Mouse (Mus musculus) limb, embryonic 13.5 days (tissue): ENCODE measurements around the gene Gm26965. TPM values are rescaled to one million over a fixed set of nuclear protein-coding genes. Genes with fewer than 3 reads are reported as not detected.
"Not testable (repeated sequence)": the region's sequence is repeated elsewhere in the genome, so short reads cannot be mapped to it uniquely, and the experiment has no call there.

ENCODE experiments used
- ATAC-seq: fragments of 200-750 bp; cut with Nextera tagmentation; 2 replicates; pipeline ENCODE4 v1.8.0; 2017; ENCODE audit warnings: low read depth, moderate number of reproducible peaks, moderate TSS enrichment; ENCODE audit not compliant: low FRiP score
- H3K27ac ChIP-seq: fragments of 300-500 bp; sonication (generic); 2 replicates; pipeline ENCODE4 v1.5.1; 2015; ENCODE audit warnings: inconsistent platforms, mild to moderate bottlenecking, moderate library complexity
- H3K27me3 ChIP-seq: fragments of 300-500 bp; sonication (generic); 2 replicates; pipeline ENCODE4 v1.6.1; 2015; ENCODE audit warnings: mild to moderate bottlenecking, inconsistent platforms
- H3K36me3 ChIP-seq: fragments of 300-500 bp; sonication (generic); 2 replicates; pipeline ENCODE4 v1.6.1; 2015; ENCODE audit warnings: inconsistent platforms, mild to moderate bottlenecking, moderate library complexity
- H3K4me1 ChIP-seq: fragments of 300-500 bp; sonication (generic); 2 replicates; pipeline ENCODE4 v1.6.1; 2015; ENCODE audit warnings: inconsistent platforms
- H3K4me2 ChIP-seq: fragments of 300-500 bp; sonication (generic); replicated peaks from 2 replicates; pipeline ENCODE4 v1.6.1; 2015; ENCODE audit warnings: inconsistent platforms, mild to moderate bottlenecking, moderate library complexity
- H3K4me3 ChIP-seq: fragments of 300-500 bp; sonication (generic); 2 replicates; pipeline ENCODE4 v1.5.1; 2015; ENCODE audit warnings: moderate library complexity, mild to moderate bottlenecking, inconsistent platforms
- H3K9ac ChIP-seq: fragments of 300-500 bp; sonication (generic); 2 replicates; pipeline ENCODE4 v1.6.1; 2015; ENCODE audit warnings: mild to moderate bottlenecking, inconsistent platforms
- H3K9me3 ChIP-seq: fragments of 300-500 bp; sonication (generic); 2 replicates; pipeline ENCODE4 v1.6.1; 2016; ENCODE audit warnings: inconsistent platforms
- whole genome bisulfite sequencing: fragments of 180-500 bp; shearing (Covaris S2); methylation state at CpG from one replicate; pipeline ENCODE4 v1.1.7; 2015; 5-methylcytosine and 5-hydroxymethylcytosine counted together
- polyA plus RNA-seq: library from polyadenylated mRNA; unstranded; fragments of >200 nt; fragmentation: Nextera tagmentation; extraction: Ambion mirVana; gene quantifications from 2 replicates; pipeline ENCODE4 v1.2.1, GENCODE M21; 2015

Gene Gm26965
- polyA plus RNA-seq, 1 experiment from 2014 or later, result not detected

DNA sequence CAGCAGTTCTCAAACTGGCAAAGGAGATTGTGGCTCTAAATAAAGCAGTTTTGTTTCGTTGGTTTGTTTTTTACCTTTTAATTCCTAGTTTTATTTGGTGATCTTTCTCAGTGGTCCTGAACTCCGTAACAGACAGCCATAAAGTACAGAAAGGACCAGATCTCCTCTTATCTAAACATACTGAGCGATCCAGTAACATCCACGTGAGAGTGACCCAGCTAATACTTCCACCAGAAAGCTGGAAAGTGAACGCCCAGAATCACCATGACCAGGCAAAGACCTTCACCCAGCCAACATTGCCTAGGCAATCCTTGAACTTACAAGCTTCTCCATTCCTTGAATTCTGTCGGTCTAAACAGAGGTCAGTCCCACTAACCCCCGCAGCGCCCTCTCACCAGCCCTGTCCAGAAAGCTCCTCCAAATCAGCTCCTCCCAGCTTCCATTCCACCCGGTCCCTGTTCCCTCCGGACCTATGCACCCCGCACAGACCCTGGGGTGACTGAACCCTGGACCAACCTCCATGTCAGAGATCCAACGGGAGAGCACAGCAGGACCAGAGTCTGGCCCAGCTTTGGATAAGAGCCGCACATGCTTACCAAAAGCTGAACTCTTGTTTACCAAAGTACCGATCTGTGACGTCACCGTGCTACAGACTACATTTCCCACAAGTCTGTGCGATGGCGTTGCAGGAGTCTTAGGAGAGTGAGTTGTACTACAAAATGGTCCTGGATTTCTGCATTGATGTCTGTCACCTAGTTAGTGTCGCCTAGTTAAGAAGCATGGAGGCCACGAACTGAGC is 42.1 kb downstream of the Gm26965 start, which contains the start of gene Zfp874b:
TSS of gene Zfp874b (minus strand) at position 634 of the 799 bp plus-strand sequence.
- 4% methylated on average over 20 of the region's 20 CpGs for WGBS
- peak within 1 kb of the TSS; percentile 28; the same call in 1 of the 2 replicates for H3K27ac ChIP-seq

DNA sequence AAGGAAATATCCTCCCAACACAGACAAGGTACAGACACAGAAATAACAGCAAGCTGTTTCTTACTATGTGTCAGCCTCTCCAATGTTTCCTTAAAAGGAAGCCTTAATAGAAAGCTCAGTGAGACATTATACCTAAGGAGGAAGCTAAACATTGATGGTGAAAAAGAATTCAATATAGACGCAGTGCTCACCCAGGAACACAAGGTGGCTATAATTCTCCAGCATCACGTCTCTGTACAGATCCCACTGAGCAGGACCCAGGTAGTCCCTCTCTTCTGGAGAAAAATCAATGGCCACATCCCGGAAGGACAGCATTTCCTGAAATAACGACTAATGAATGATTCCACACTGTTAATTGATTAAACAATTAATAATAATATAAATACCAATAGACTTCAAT is 44.4 kb downstream of the Gm26965 start:
- Histone ChIP-seq H3K36me3 (peaks cover 17% of the 10 kb centered on the region), H3K4me1 (peaks cover 6% of the 10 kb centered on the region), H3K4me3 (no peak overlapping the region), H3K9ac (no peak overlapping the region), H3K9me3 (no peaks in the 10 kb centered on the region), H3K4me2 (no peak overlapping the region), H3K27me3 (no peaks in the 10 kb centered on the region), H3K27ac (no peak overlapping the region)
- no peak for ATAC-seq
- 68% methylated on average over 4 of the region's 4 CpGs for WGBS

More for the DNA sequence above, 42.1 kb downstream of the Gm26965 start, which contains the start of gene Zfp874b:
- peak; percentile 95 for ATAC-seq
- H3K4me1 ChIP-seq, result peaks cover 6% of the 10 kb centered on the region
- peak within 1 kb of the TSS; percentile 64 for H3K4me2 ChIP-seq
- H3K9me3 ChIP-seq, result peaks cover 6% of the 10 kb centered on the region; the same call in 1 of the 2 replicates
- peak within 1 kb of the TSS; percentile 65 for H3K4me3 ChIP-seq
- H3K36me3 ChIP-seq, result peaks cover 24% of the 10 kb centered on the region
- H3K27me3 ChIP-seq, result no peaks in the 10 kb centered on the region
- peak within 1 kb of the TSS; percentile 72 for H3K9ac ChIP-seq

DNA sequence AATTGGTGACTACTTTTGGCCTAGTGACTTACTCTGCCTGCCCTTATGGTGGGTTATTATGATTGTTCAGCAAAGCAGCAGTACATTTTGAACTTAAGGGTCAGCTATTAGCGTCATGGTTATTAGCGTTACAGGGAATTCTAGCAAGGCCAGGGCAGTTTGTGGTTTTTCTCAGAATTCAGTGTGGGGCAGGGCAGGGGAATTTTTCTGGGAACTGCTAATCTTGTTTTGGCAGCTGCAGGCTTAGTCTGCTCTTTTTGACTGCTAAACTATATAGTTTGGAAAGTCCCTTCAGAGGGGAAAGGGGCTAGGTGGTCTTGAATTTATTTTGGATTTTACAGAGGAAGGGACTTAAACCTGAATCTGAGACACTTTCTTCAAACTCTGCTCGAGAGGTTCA is 56.7 kb downstream of the Gm26965 start:
- Histone ChIP-seq H3K4me3 (no peak overlapping the region), H3K4me1 (no peaks in the 10 kb centered on the region), H3K27me3 (no peaks in the 10 kb centered on the region), H3K9me3 (0 out of 2 replicates have a peak, but pooled peaks cover 7% of the 10 kb centered on the region), H3K4me2 (no peak overlapping the region), H3K9ac (no peak overlapping the region), H3K27ac (no peak overlapping the region), H3K36me3 (peaks cover 32% of the 10 kb centered on the region)
- 88% methylated on average over 3 of the region's 3 CpGs for WGBS
- ATAC-seq, result no peak

DNA sequence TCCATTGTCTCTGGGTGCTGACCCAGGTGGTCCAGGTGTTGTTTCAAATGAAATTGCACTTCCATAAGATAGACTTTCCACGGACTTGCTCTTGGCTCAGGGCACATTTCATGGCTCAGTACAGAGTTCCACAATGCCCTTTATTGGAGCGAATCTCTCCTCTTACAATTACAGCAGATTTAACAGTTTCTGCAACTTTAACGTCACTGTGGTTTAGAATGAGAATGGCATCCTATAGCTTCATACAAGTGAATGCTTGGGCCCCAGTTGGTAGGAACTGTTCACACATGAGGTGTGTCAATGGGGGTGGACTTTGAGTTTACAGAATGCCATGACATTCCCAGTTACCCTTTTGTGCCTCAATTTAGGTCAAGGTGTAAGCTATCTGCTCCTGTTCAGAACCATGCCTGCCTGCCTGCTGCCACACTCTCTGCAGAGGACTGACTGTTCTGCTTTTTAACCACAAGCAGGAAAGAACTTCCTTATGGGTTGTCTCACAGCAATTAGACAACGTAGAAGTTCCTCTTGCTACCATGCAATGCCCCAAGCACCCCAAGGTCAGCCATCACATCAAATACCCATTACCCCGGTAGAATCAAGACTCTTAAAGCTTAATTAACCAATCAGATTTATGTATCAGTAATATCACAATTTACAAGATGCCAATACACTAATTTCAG is 62.3 kb downstream of the Gm26965 start:
- H3K4me2 ChIP-seq, H3K9ac ChIP-seq, H3K27ac ChIP-seq, H3K9me3 ChIP-seq, H3K36me3 ChIP-seq, H3K27me3 ChIP-seq, ATAC-seq, H3K4me3 ChIP-seq, H3K4me1 ChIP-seq: not testable (repeated sequence)
- WGBS, result 83% methylated on average over 3 of the region's 5 CpGs

DNA sequence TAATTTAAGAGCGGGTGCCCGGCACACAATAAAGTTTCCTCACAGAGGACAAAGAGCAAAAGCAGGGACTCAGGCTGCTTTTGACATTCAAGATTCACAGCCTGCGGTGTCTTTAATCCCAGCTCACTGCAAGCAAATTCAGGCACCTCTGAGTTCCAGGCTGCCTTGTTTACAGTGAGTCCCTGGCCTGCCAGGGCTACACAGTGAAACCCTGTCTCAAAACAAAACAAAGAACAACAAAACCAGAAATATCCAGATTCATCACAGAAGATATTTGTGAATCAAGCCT is 74.0 kb downstream of the Gm26965 start:
- peak overlapping the region; percentile 22; the same call in 1 of the 2 replicates for H3K27ac ChIP-seq
- 2% methylated on average over 3 of the region's 3 CpGs for WGBS
- no peaks in the 10 kb centered on the region for H3K9me3 ChIP-seq
- H3K4me1 ChIP-seq, result peaks cover 8% of the 10 kb centered on the region; the same call in 1 of the 2 replicates
- no peak for ATAC-seq
- no peaks in the 10 kb centered on the region for H3K27me3 ChIP-seq
- H3K36me3 ChIP-seq, result peaks cover 11% of the 10 kb centered on the region
- peak overlapping the region; percentile 62 for H3K4me3 ChIP-seq
- peak overlapping the region; percentile 60 for H3K9ac ChIP-seq
- peak overlapping the region; percentile 68 for H3K4me2 ChIP-seq

DNA sequence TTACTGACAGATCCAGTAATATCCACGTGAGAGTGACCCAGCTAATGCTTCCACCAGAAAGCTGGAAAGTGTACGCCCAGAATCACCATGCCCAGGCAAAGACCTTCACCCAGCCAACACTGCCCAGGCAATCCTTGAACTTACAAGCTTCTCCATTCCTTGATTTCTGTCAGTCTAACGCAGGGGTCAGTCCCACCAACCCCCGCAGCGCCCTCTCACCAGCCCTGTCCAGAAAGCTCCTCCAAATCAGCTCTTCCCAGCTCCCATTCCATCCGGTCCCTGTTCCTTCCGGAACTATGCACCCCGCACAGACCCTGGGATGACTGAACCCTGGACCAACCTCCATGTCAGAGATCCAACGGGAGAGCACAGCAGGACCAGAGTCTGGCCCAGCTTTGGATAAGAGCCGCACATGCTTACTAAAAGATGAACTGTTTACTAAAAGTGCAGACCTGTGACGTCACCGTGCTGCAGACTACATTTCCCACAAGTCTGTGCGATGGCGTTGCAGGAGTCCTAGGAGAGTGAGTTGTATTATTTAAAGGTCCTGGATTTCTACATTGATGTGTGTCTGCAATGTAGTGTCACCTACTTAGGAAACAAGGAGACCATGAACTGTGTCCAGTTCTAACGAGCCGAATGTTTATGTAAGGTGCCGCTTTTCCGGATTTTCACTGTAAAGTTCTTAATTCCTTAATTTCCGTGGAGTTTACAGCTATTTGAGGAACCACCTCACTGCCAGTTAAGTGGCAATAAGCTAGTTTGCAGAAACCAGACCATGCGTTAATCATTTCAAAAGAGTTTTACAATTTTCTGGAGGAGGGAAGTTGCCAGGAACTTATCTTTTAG is 74.6 kb downstream of the Gm26965 start, which contains the start of gene Zfp874a:
TSS of gene Zfp874a (minus strand) at position 453 of the 849 bp plus-strand sequence.
- peaks cover 8% of the 10 kb centered on the region; the same call in 1 of the 2 replicates for H3K4me1 ChIP-seq
- ATAC-seq, result peak; percentile 98
- peaks cover 17% of the 10 kb centered on the region for H3K36me3 ChIP-seq
- 1% methylated on average over 20 of the region's 20 CpGs for WGBS
- peak within 1 kb of the TSS; percentile 71 for H3K9ac ChIP-seq
- peak within 1 kb of the TSS; percentile 62 for H3K4me3 ChIP-seq
- peak within 1 kb of the TSS; percentile 68 for H3K4me2 ChIP-seq
- no peaks in the 10 kb centered on the region for H3K27me3 ChIP-seq
- peak within 1 kb of the TSS; percentile 22; the same call in 1 of the 2 replicates for H3K27ac ChIP-seq
- H3K9me3 ChIP-seq, result no peaks in the 10 kb centered on the region

Other genes with a start within 250 kb of the Gm26965 start
- gene Zfp458, start 247.7 kb downstream of the Gm26965 start, polyA plus RNA-seq, result 2.0 and 2.3 TPM in 2 replicates
- gene Zfp457, start 219.7 kb downstream of the Gm26965 start, polyA plus RNA-seq, result 0.51 and 0.66 TPM in 2 replicates
- gene Zfp595, start 193.6 kb downstream of the Gm26965 start, polyA plus RNA-seq, result 2.4 and 2.5 TPM in 2 replicates
- not detected in 2 replicates for gene Gm28044, start 165.6 kb downstream of the Gm26965 start, polyA plus RNA-seq
- gene Zfp953, start 165.5 kb downstream of the Gm26965 start, polyA plus RNA-seq, result 0.69 and 1.2 TPM in 2 replicates
- gene Gm28041, start 150.4 kb downstream of the Gm26965 start, polyA plus RNA-seq, result 0.32 and 0.36 TPM in 2 replicates
- gene Zfp456, start 150.3 kb downstream of the Gm26965 start, polyA plus RNA-seq, result 1.6 and 1.7 TPM in 2 replicates
- gene Zfp429, start 126.3 kb downstream of the Gm26965 start, polyA plus RNA-seq, result 5.6 and 7.9 TPM in 2 replicates
- gene Zfp459, start 104.7 kb downstream of the Gm26965 start, polyA plus RNA-seq, result 1.7 TPM in 2 replicates
- gene Zfp874a, start 74.5 kb downstream of the Gm26965 start, polyA plus RNA-seq, result 11.5 and 11.6 TPM in 2 replicates
- 3.2 and 3.8 TPM in 2 replicates for gene Zfp874b, start 41.9 kb downstream of the Gm26965 start, polyA plus RNA-seq
- 21.4 and 22.1 TPM in 2 replicates for gene Zfp58, start 25.6 kb downstream of the Gm26965 start, polyA plus RNA-seq
- gene Zfp87, start within 50 bp of the Gm26965 start, polyA plus RNA-seq, result 25.4 and 26.5 TPM in 2 replicates
- gene Zfp748, start 27.7 kb upstream of the Gm26965 start, polyA plus RNA-seq, result 15.3 and 15.9 TPM in 2 replicates
- gene Zfp729b, start 83.6 kb upstream of the Gm26965 start, polyA plus RNA-seq, result 4.5 TPM in 2 replicates
- 0.59 TPM in 1 of 2 replicates, not detected in the other for gene Gm49345, start 111.6 kb upstream of the Gm26965 start, polyA plus RNA-seq
- 3.2 and 3.6 TPM in 2 replicates for gene Zfp729a, start 111.6 kb upstream of the Gm26965 start, polyA plus RNA-seq
- gene Zfp738, start 160.9 kb upstream of the Gm26965 start, polyA plus RNA-seq, result 14.8 and 16.8 TPM in 2 replicates
- 8.0 and 8.1 TPM in 2 replicates for gene Zfp65, start 203.0 kb upstream of the Gm26965 start, polyA plus RNA-seq
- 7.3 TPM in 2 replicates for gene Zfp85, start 229.1 kb upstream of the Gm26965 start, polyA plus RNA-seq